Mouse (Mus musculus) heart, embryonic 15.5 days (tissue): ENCODE measurements around the gene Tnnc1. TPM values are rescaled to one million over a fixed set of nuclear protein-coding genes. Genes with fewer than 3 reads are reported as not detected.

Source experiments
- ATAC-seq: fragments of 200-750 bp; cut with Nextera tagmentation; replicated peaks from 2 replicates; pipeline ENCODE4 v1.8.0; 2017; ENCODE audit warnings: low read depth, moderate TSS enrichment; ENCODE audit not compliant: insufficient number of reproducible peaks, insufficient read depth, low FRiP score
- H3K27ac ChIP-seq: fragments of 300-500 bp; sonication (generic); 2 replicates; pipeline ENCODE4 v1.5.1; 2015; ENCODE audit warnings: mild to moderate bottlenecking, inconsistent platforms
- H3K27me3 ChIP-seq: fragments of 300-500 bp; sonication (generic); 2 replicates; pipeline ENCODE4 v1.6.1; 2015; ENCODE audit warnings: inconsistent platforms
- H3K36me3 ChIP-seq: fragments of 300-500 bp; sonication (generic); 2 replicates; pipeline ENCODE4 v1.6.1; 2015; ENCODE audit warnings: mild to moderate bottlenecking, inconsistent platforms
- H3K4me1 ChIP-seq: fragments of 300-500 bp; sonication (generic); replicated peaks from 2 replicates; pipeline ENCODE4 v1.6.1; 2015; ENCODE audit warnings: inconsistent platforms
- H3K4me2 ChIP-seq: fragments of 300-500 bp; sonication (generic); 2 replicates; pipeline ENCODE4 v1.6.1; 2015; ENCODE audit warnings: inconsistent platforms, mild to moderate bottlenecking, moderate library complexity
- H3K4me3 ChIP-seq: fragments of 300-500 bp; sonication (generic); 2 replicates; pipeline ENCODE4 v1.5.1; 2015; ENCODE audit warnings: mild to moderate bottlenecking, inconsistent platforms
- H3K9ac ChIP-seq: fragments of 300-500 bp; sonication (generic); 2 replicates; pipeline ENCODE4 v1.6.1; 2015; ENCODE audit warnings: mild to moderate bottlenecking, inconsistent platforms
- H3K9me3 ChIP-seq: fragments of 300-500 bp; sonication (generic); replicated peaks from 2 replicates; pipeline ENCODE4 v1.6.1; 2016; ENCODE audit warnings: inconsistent platforms
- WGBS: fragments of 180-500 bp; shearing (Covaris S2); methylation state at CpG from one replicate; pipeline ENCODE4 v1.1.7; 2015; ENCODE audit warnings: mixed read lengths; 5-methylcytosine and 5-hydroxymethylcytosine counted together
- polyA plus RNA-seq: library from polyadenylated mRNA; unstranded; fragments of >200 nt; fragmentation: Nextera tagmentation; extraction: Ambion mirVana; gene quantifications from 2 replicates; pipeline ENCODE4 v1.2.1, GENCODE M21; 2015

The Tnnc1 gene
- polyA plus RNA-seq, 1 experiment from 2014 or later, result 4,649 TPM

GRCm38 (mm10) chr14:31214684-31215083, 6.6 kb downstream of the Tnnc1 start:
- WGBS, result 49% methylated on average over 3 of the region's 3 CpGs

GRCm38 (mm10) chr14:31215157-31216002, 7.3 kb downstream of the Tnnc1 start:
- ATAC-seq, result peak; percentile 25; the same call in 1 of the 2 replicates
- Histone ChIP-seq H3K36me3 (peaks cover 8% of the 10 kb centered on the region; the same call in 1 of the 2 replicates), H3K4me3 (no peak overlapping the region), H3K27me3 (no peaks in the 10 kb centered on the region), H3K4me1 (peaks cover 59% of the 10 kb centered on the region), H3K27ac (peak overlapping the region; percentile 92), H3K4me2 (no peak overlapping the region), H3K9ac (no peak overlapping the region), H3K9me3 (no peaks in the 10 kb centered on the region)
- 30% methylated on average over 15 of the region's 15 CpGs for WGBS

More at GRCm38 (mm10) chr14:31214684-31215083, 6.6 kb downstream of the Tnnc1 start:
- H3K4me3 ChIP-seq, result no peak overlapping the region
- peaks cover 12% of the 10 kb centered on the region; the same call in 1 of the 2 replicates for H3K36me3 ChIP-seq
- ATAC-seq, result no peak
- H3K4me2 ChIP-seq, result no peak overlapping the region
- H3K27me3 ChIP-seq, result no peaks in the 10 kb centered on the region
- H3K9ac ChIP-seq, result no peak overlapping the region
- peaks cover 59% of the 10 kb centered on the region for H3K4me1 ChIP-seq
- H3K27ac ChIP-seq, result peak overlapping the region; percentile 92
- H3K9me3 ChIP-seq, result no peaks in the 10 kb centered on the region

GRCm38 (mm10) chr14:31216846-31217245, 8.7 kb downstream of the Tnnc1 start, which contains the start of gene Nisch:
Gene Nisch (minus strand): TSS chr14:31216946.
- no peak for ATAC-seq
- H3K27me3 ChIP-seq, result no peaks in the 10 kb centered on the region
- H3K4me1 ChIP-seq, result peaks cover 52% of the 10 kb centered on the region
- H3K9me3 ChIP-seq, result no peaks in the 10 kb centered on the region
- H3K4me3 ChIP-seq, result peak within 1 kb of the TSS; percentile 16; the same call in 1 of the 2 replicates
- peak within 1 kb of the TSS; percentile 40 for H3K9ac ChIP-seq
- 0 out of 2 replicates have a peak within 1 kb of the TSS, but pooled peaks have one; percentile 7 for H3K27ac ChIP-seq
- 69% methylated on average over 2 of the region's 2 CpGs for WGBS
- peaks cover under 1% of the 10 kb centered on the region; the same call in 1 of the 2 replicates for H3K36me3 ChIP-seq
- peak within 1 kb of the TSS; percentile 48 for H3K4me2 ChIP-seq

- 0 out of 2 replicates have a peak within 1 kb of the TSS, but pooled peaks have one; percentile 7 for H3K27ac ChIP-seq
- H3K4me3 ChIP-seq, result peak within 1 kb of the TSS; percentile 16; the same call in 1 of the 2 replicates
- WGBS, result 7% methylated on average over 11 of the region's 11 CpGs
- H3K9me3 ChIP-seq, result no peaks in the 10 kb centered on the region
- peak; percentile 60 for ATAC-seq
- no peaks in the 10 kb centered on the region for H3K36me3 ChIP-seq
- peak within 1 kb of the TSS; percentile 40 for H3K9ac ChIP-seq
- H3K4me1 ChIP-seq, result peaks cover 44% of the 10 kb centered on the region
- H3K27me3 ChIP-seq, result no peaks in the 10 kb centered on the region
- peak within 1 kb of the TSS; percentile 48 for H3K4me2 ChIP-seq
Measured at GRCm38 (mm10) chr14:31217666-31218065, 9.6 kb downstream of the Tnnc1 start, which contains the start of gene Sema3g. Gene Sema3g (plus strand): TSS chr14:31217860.

GRCm38 (mm10) chr14:31226978-31227377, 18.9 kb downstream of the Tnnc1 start:
- peak; percentile 79 for ATAC-seq
- Histone ChIP-seq H3K4me1 (peaks cover 66% of the 10 kb centered on the region), H3K36me3 (no peaks in the 10 kb centered on the region), H3K9ac (no peak overlapping the region), H3K9me3 (no peaks in the 10 kb centered on the region), H3K27me3 (no peaks in the 10 kb centered on the region), H3K4me2 (no peak overlapping the region), H3K4me3 (no peak overlapping the region), H3K27ac (peak overlapping the region; percentile 62)
- WGBS, result 23% methylated on average over 4 of the region's 4 CpGs

- Histone ChIP-seq H3K36me3 (no peaks in the 10 kb centered on the region), H3K27ac (no peak overlapping the region; the same call in 1 of the 2 replicates), H3K9me3 (no peaks in the 10 kb centered on the region), H3K4me2 (no peak overlapping the region), H3K4me3 (no peak overlapping the region), H3K9ac (no peak overlapping the region), H3K4me1 (peaks cover 74% of the 10 kb centered on the region), H3K27me3 (no peaks in the 10 kb centered on the region)
- no peak for ATAC-seq
- 56% methylated on average over 6 of the region's 6 CpGs for WGBS
Measured at GRCm38 (mm10) chr14:31228234-31228633, 20.1 kb downstream of the Tnnc1 start.

- no peaks in the 10 kb centered on the region for H3K36me3 ChIP-seq
- no peak overlapping the region for H3K4me3 ChIP-seq
- H3K4me2 ChIP-seq, result no peak overlapping the region
- no peak for ATAC-seq
- H3K9ac ChIP-seq, result no peak overlapping the region
- peaks cover 69% of the 10 kb centered on the region for H3K4me1 ChIP-seq
- no peaks in the 10 kb centered on the region for H3K27me3 ChIP-seq
- H3K9me3 ChIP-seq, result no peaks in the 10 kb centered on the region
- WGBS, result 47% methylated on average over 8 of the region's 8 CpGs
- peak overlapping the region; percentile 40 for H3K27ac ChIP-seq
Measured at GRCm38 (mm10) chr14:31230442-31230841, 22.3 kb downstream of the Tnnc1 start.

- Histone ChIP-seq H3K4me2 (no peak overlapping the region), H3K9me3 (no peaks in the 10 kb centered on the region), H3K9ac (no peak overlapping the region), H3K4me1 (peaks cover 55% of the 10 kb centered on the region), H3K27ac (peak overlapping the region; percentile 52), H3K27me3 (no peaks in the 10 kb centered on the region), H3K36me3 (no peaks in the 10 kb centered on the region), H3K4me3 (no peak overlapping the region)
- 73% methylated on average over 13 of the region's 13 CpGs for WGBS
- no peak; the same call in 1 of the 2 replicates for ATAC-seq
Measured at GRCm38 (mm10) chr14:31232404-31233069, 24.4 kb downstream of the Tnnc1 start.

GRCm38 (mm10) chr14:31233070-31233995, 25.2 kb downstream of the Tnnc1 start:
- 69% methylated on average over 14 of the region's 14 CpGs for WGBS
- ATAC-seq, result 0 out of 2 replicates have a peak, but pooled peaks have one; percentile 41
- no peak overlapping the region for H3K4me2 ChIP-seq
- H3K4me1 ChIP-seq, result peaks cover 47% of the 10 kb centered on the region
- no peaks in the 10 kb centered on the region for H3K9me3 ChIP-seq
- H3K4me3 ChIP-seq, result no peak overlapping the region
- H3K36me3 ChIP-seq, result no peaks in the 10 kb centered on the region
- no peak overlapping the region for H3K9ac ChIP-seq
- H3K27me3 ChIP-seq, result no peaks in the 10 kb centered on the region
- H3K27ac ChIP-seq, result peak overlapping the region; percentile 52

- Histone ChIP-seq H3K9me3 (no peaks in the 10 kb centered on the region), H3K27ac (peak overlapping the region; percentile 52), H3K4me1 (peaks cover 40% of the 10 kb centered on the region), H3K27me3 (no peaks in the 10 kb centered on the region), H3K9ac (no peak overlapping the region), H3K36me3 (no peaks in the 10 kb centered on the region), H3K4me2 (no peak overlapping the region), H3K4me3 (no peak overlapping the region)
- WGBS, result 12% methylated on average over 11 of the region's 11 CpGs
- 0 out of 2 replicates have a peak, but pooled peaks have one; percentile 27 for ATAC-seq
Measured at GRCm38 (mm10) chr14:31233996-31234591, 26.0 kb downstream of the Tnnc1 start.
